Mouse (Mus musculus) frontal cortex, postnatal 25 days (tissue): Measurements from ENCODE around the gene Gxylt1.
"Not testable (repeated sequence)": the region's sequence is repeated elsewhere in the genome, so short reads cannot be mapped to it uniquely, and the experiment has no call there.

ENCODE experiments used
- DNase-seq, 2 experiments: peaks; one replicate each; pipeline ENCODE4 v3.0.0; 2022; ENCODE audit warnings: low spot score in 2 of 2

Gene Gxylt1

GRCm38 (mm10) chr15:93274679-93275583 lies at the start of gene Gxylt1:
Gene Gxylt1 (minus strand): TSS chr15:93275179.
- peak; percentile 94 to 97 for DNase-seq

- DNase-seq, result no peak
Observed at GRCm38 (mm10) chr15:93318781-93319180, 43.8 kb upstream of the Gxylt1 start.

GRCm38 (mm10) chr15:93310304-93310703 lies 35.3 kb upstream of the Gxylt1 start:
- not testable (repeated sequence) for DNase-seq

GRCm38 (mm10) chr15:93298197-93298596 lies 23.2 kb upstream of the Gxylt1 start:
- DNase-seq, result no peak

GRCm38 (mm10) chr15:93294483-93294882 lies 19.5 kb upstream of the Gxylt1 start:
- DNase-seq, result no peak

GRCm38 (mm10) chr15:93288321-93288720 lies 13.3 kb upstream of the Gxylt1 start:
- no peak for DNase-seq

- DNase-seq, result no peak
Observed at GRCm38 (mm10) chr15:93287628-93288027, 12.6 kb upstream of the Gxylt1 start.

- DNase-seq, result no peak
Observed at GRCm38 (mm10) chr15:93285244-93285643, 10.3 kb upstream of the Gxylt1 start.

GRCm38 (mm10) chr15:93284326-93284725 lies 9.3 kb upstream of the Gxylt1 start:
- no peak for DNase-seq

- DNase-seq, result no peak
Observed at GRCm38 (mm10) chr15:93283349-93283748, 8.4 kb upstream of the Gxylt1 start.

GRCm38 (mm10) chr15:93276276-93276675 lies 1.3 kb upstream of the Gxylt1 start:
- DNase-seq, result no peak

GRCm38 (mm10) chr15:93275623-93276022 lies 644 bp upstream of the Gxylt1 start:
- DNase-seq, result no peak

- no peak for DNase-seq
Observed at GRCm38 (mm10) chr15:93273788-93274678, 946 bp downstream of the Gxylt1 start.

GRCm38 (mm10) chr15:93272948-93273347 lies 2.0 kb downstream of the Gxylt1 start:
- no peak for DNase-seq

GRCm38 (mm10) chr15:93270289-93270855 lies 4.6 kb downstream of the Gxylt1 start:
- DNase-seq, result no peak

- no peak for DNase-seq
Observed at GRCm38 (mm10) chr15:93269572-93269971, 5.4 kb downstream of the Gxylt1 start.

GRCm38 (mm10) chr15:93268001-93268400 lies 7.0 kb downstream of the Gxylt1 start:
- no peak for DNase-seq

- no peak for DNase-seq
Observed at GRCm38 (mm10) chr15:93267479-93267878, 7.5 kb downstream of the Gxylt1 start.

GRCm38 (mm10) chr15:93266361-93266760 lies 8.6 kb downstream of the Gxylt1 start:
- no peak for DNase-seq

- peak; percentile 45 to 60 for DNase-seq
Observed at GRCm38 (mm10) chr15:93265728-93266127, 9.3 kb downstream of the Gxylt1 start.

GRCm38 (mm10) chr15:93265231-93265630 lies 9.7 kb downstream of the Gxylt1 start:
- no peak for DNase-seq

- DNase-seq, result no peak
Observed at GRCm38 (mm10) chr15:93264221-93264620, 10.8 kb downstream of the Gxylt1 start.
